Mouse (Mus musculus) layer of hippocampus, adult 9-10 months (tissue): ENCODE data around the gene Klhl6.
"Not testable (repeated sequence)": the region's sequence is repeated elsewhere in the genome, so short reads cannot be mapped to it uniquely, and the experiment has no call there.

Source experiments
- DNase-seq: peaks from one replicate; pipeline ENCODE4 v3.0.0; 2022; ENCODE audit warnings: low spot score

Gene Klhl6

GRCm38 (mm10) chr16:19982537-19983257 lies at the start of gene Klhl6:
TSS of gene Klhl6 (minus strand) at chr16:19983037.
- no peak for DNase-seq

- not testable (repeated sequence) for DNase-seq
Observed at GRCm38 (mm10) chr16:20027241-20027640, 44.4 kb upstream of the Klhl6 start.

DNA sequence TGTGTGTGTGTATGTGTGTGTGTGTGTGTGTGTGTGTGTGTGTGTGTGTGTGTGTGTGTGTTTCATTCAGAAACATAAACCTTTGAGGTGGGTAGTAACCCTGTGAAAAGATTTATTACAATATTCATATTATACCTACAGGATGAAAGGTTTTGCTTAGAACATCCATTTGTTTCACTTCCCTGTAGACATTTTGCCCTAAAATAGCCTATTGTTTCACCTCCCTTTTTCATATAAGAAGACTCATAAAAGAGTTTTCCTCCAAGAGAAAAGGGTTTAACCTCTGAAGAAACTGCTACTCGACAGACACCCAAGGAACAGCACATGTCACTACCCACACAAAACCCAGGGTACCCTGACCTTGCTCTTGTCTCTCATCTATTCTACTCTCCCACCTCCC lies 40.0 kb upstream of the Klhl6 start:
- no peak for DNase-seq

- DNase-seq, result no peak
Observed at GRCm38 (mm10) chr16:20021848-20022247, 39.0 kb upstream of the Klhl6 start.

DNA sequence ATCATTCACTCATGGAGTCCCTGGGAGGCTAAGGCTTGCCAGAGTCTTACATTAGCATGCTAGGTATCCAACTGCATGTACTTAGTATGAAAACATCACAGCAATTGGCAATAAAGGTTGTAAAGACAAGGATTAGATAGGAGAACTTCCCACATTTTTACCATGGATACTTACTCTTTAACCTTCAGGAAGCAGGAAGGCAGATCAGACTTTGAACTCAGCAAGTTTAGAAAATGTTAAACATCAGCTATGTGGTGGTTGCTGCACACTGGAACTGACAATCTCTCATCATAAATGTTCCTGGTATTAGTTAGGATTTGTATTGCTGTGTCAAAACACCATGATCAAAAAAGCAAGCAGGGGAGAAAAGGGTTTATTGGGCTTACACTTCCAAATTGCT lies 29.8 kb upstream of the Klhl6 start:
- no peak for DNase-seq

DNA sequence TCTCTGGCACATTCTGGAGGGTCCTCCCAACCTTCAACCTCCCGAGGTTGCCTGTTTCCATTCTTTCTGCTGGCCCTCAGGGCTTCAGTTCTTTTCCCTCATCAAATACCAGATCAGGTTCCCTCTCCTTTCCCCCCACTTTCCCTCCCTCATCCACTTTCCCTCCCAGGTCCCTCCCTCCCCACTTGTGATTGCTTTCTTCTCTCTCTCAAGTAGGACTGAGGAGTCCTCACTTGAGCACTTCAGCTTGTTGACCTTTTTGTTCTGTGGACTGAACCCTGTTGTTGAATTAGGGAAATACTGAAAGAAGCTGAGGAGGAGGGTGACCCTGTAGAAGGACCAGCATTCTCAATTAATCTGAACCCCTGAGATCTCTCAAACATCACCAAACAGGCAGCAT lies 23.2 kb upstream of the Klhl6 start:
- no peak for DNase-seq

DNA sequence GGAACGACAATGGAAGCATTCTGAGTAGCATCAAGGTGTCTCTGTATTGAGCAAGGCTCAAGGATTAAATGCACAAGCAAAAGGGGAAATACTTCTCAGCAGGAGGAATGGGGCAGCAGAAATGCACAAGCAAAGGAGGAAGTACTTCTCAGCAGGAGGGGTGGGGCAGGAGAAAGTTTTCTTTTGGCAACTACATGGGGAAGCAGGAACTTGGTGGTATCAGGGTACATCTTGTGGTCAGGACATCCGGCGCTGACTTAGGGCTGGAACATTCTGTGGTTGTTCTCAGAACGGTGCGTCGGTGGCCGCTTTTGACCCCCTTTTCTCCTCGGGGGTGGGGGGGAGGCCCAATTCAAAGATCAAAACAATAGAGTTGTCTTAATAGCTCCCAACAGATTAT lies 17.4 kb upstream of the Klhl6 start:
- DNase-seq, result not testable (repeated sequence)

DNA sequence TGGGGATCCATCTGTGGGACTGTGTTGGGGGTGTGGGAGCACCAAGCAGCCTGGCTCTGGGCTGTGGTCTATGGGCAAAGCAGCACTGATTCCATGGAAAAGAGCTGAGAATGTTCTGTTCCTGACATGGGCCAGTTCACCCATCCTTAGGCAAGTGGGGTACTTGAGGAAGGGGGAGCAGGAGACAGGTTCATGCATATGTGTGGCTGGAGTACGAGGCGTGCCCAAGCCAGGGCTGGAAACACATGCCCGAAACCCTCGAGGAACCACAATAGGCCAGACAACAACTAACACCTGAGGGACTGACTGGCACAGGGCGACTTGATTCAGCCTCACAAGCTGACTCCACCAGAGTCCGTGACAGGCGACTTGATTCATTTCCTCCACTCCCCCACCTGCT lies 14.8 kb upstream of the Klhl6 start:
- DNase-seq, result no peak

GRCm38 (mm10) chr16:19996913-19997312 lies 14.1 kb upstream of the Klhl6 start:
- DNase-seq, result not testable (repeated sequence)

GRCm38 (mm10) chr16:19995818-19996217 lies 13.0 kb upstream of the Klhl6 start:
- DNase-seq, result no peak

DNA sequence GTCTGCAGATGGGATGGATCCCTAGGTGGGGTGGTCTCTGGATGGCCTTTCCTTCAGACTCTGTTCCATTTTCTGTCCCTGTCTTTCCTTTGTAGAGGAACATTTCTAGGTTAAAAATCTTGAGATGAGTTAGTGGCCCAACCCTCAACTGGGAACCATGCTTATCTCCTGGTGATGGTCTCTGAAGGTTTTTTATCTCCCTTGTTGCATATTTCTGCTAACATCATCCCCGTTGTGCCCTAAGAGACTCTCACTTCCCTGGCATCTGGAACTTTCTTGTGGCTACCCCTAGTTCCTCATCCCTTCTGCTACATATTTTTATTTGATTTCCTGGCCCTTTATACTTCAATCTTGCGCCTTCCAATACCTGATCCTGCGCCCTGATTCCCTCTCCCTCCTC lies 10.4 kb upstream of the Klhl6 start:
- no peak for DNase-seq

DNA sequence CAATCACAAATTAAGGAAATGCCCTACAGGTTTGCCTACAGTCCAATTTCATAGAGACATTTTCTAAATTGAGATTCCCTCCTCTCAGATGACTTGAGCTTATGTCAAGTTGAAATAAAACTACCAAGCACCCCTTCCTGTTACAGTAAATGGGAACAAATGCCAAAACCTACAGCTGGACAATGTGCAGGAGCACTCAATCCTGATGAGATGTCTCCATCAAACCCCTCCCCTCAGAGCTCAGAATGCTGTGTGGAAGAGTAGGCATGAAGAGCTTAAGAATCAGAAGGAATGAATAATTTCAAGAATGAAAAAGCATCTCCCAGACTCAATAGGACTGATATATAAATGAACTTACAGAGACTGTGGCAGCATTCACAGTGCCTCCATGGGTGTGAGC lies 7.7 kb upstream of the Klhl6 start:
- DNase-seq, result no peak

- DNase-seq, result no peak
Observed at GRCm38 (mm10) chr16:19987589-19987988, 4.8 kb upstream of the Klhl6 start.

- no peak for DNase-seq
Observed at GRCm38 (mm10) chr16:19984884-19985643, 2.2 kb upstream of the Klhl6 start.

GRCm38 (mm10) chr16:19983559-19983958 lies 722 bp upstream of the Klhl6 start:
- DNase-seq, result no peak

DNA sequence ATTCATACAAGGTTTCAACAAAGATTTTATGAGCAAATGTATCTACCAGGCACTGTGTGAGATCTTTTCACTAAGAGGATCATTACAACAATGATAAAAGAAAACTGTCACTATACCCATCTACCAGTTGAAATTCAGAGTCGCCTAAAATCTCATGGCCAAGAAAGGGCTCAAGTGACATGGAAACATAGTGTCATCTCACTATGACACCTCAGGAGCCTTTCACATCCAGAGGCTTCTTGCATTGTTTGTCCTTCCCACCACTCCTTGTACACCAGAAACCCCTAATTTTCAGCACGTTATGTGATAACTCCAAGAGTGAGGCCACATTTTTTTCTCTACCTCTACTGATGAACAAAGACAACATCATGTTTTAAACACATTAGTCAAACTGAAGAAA lies 1.2 kb downstream of the Klhl6 start:
- DNase-seq, result no peak

DNA sequence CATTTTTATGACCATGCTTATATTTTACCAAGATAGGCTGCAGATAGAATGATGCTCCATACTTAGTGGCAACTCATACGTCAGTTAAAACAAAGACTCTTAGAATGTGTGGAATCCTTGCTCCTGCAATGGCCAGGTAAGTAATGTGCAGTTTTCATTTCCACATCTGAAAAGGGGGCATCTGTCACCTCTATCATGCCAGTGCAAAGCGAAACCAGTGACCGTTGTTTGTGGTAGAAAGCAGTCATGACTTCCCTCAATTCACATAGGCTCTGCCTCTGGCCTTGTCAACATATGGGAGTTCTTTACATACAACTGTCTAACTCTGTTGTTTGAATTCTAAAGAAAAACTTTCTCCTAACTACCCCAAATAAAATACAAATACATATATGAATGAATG lies 1.8 kb downstream of the Klhl6 start:
- DNase-seq, result no peak

DNA sequence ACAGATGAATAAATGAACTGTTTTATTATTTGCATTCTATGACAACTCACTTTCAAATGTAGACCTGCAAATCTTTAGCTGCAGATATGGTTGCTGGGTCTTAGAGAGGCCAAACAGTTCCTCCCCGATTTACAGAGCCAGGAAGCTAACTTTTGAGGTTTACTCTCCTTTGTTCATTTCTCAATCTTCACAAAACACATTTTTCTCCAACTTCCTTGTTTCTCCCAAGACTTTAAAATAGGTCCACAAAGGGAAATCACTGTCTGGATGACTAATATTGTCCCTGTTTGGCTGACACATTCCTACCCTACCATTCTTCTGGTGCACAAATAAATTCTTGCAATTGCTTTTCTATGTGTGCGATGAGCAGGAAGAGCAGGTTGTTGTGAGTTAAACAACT lies 3.1 kb downstream of the Klhl6 start:
- no peak for DNase-seq

- no peak for DNase-seq
Observed at GRCm38 (mm10) chr16:19977282-19977681, 5.6 kb downstream of the Klhl6 start.

DNA sequence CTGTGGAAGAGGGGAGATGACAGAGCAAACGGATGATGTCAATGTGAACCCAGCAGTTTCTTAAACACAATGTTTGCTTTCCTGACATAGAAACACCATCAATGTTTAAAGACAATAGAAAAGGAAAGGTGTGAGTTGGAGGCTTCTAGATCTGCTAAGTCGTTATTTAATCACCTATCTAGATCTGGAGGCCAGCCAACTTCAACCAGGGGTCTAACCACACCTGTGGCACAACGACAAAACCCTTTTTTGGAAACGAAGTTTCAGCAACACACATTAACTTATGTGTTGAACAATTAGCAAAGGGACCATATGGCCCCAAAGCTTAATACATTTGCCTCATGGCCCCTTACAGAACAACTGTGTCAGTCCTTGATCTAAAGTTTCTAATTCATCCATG lies 6.0 kb downstream of the Klhl6 start:
- DNase-seq, result no peak

DNA sequence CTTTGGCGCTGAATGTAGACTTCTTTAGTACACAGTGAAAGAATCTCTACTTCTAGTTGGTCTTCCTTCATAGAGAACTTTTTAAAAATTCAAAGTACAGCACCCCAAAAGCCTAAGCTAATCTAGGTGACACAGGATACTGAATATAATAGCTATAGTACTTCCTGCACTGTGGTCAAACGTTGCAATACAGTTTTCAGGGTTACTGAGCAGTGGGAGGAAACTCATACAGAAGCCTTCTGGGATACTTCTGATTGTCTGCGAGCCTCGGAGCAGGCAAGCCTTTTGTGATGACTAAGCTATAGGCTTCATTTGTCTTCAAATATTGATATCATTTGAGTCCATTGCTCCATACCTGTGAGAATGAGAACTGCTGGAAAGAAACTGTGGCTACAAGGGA lies 7.4 kb downstream of the Klhl6 start:
- no peak for DNase-seq

- no peak for DNase-seq
Observed at GRCm38 (mm10) chr16:19973480-19973879, 9.4 kb downstream of the Klhl6 start.

DNA sequence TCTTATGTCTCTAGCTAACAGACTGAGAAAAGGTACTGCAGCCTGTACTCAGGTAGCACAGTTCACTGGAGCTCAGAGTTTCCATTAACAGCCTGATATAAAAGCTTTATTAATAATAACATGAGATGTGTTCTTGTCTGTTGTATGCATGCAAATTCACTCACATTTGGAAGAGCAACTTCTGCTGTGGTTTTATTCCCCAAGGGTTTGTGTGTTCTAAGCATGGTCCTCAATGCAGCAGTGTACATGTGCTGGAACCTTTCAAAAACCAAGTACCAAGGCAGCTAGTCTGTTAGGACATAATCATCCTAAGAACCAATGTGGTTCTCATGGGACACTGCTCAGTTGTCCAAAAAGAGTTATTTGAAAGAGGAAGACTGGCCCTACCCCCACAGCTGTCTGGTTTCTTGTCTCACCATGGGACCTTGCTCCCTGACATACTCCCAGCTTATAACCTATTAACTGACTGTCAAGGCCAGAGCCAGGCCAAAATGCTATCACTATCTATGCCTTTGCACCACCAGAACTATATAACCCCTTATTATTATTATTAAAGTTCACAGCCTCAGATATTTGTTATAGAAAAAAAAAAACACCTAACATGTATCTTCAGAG lies 10.0 kb downstream of the Klhl6 start:
- no peak for DNase-seq
